In genomic region chr4:55528404-55528803, GRCm38 (mm10) we compare ENCODE assay signal across 21 mouse cellular contexts. TPM values are rescaled to one million over a fixed set of nuclear protein-coding genes. Genes with fewer than 3 reads are reported as not detected.
DNase-seq lines count a peak whose midpoint lies in the region; ATAC-seq and TF ChIP-seq lines count a peak whose summit lies in the region.
"Had no signal": no experiment of that assay in that cellular context is flagged by ENCODE, and none has a peak within 500 bp of the region (broad histone marks: within the 10 kb centered on the region; RNA-seq: fewer than 3 reads in every experiment).

No protein-coding gene starts in this region.

- WGBS in intestine, postnatal 0 days: 75% methylated on average over 4 of the region's 4 CpGs
- 80% methylated on average over 4 of the region's 4 CpGs for WGBS in intestine, embryonic 15.5 days
- 63% methylated on average over 4 of the region's 4 CpGs for WGBS in limb, embryonic 15.5 days
- WGBS in hindbrain, embryonic 14.5 days: 84% methylated on average over 3 of the region's 4 CpGs

- no peaks in the 10 kb centered on the region for H3K9me3 ChIP-seq in intestine, postnatal 0 days (ENCODE audit: control insufficient read depth)
- no peaks in the 10 kb centered on the region for H3K9me3 ChIP-seq in intestine, embryonic 15.5 days
- H3K9me3 ChIP-seq in E14TG2a.4 (ENCODE audit: low read length): no peaks in the 10 kb centered on the region
- no peaks in the 10 kb centered on the region for H3K9me3 ChIP-seq in ES-Bruce4 (replicated peaks; ENCODE audit: control insufficient read depth, insufficient read depth, low read length, poor library complexity, severe bottlenecking)
- H3K9me3 ChIP-seq in limb, embryonic 15.5 days: no peaks in the 10 kb centered on the region
- no peaks in the 10 kb centered on the region for H3K9me3 ChIP-seq in hindbrain, embryonic 14.5 days (ENCODE audit: control insufficient read depth, low read length)
- H3K9me3 ChIP-seq: forebrain, embryonic 13.5 days; kidney, embryonic 15.5 days; liver, embryonic 13.5 days had no signal

- no peak overlapping the region for H3K4me3 ChIP-seq in intestine, postnatal 0 days (ENCODE audit: low read depth, low read length)
- H3K4me3 ChIP-seq in intestine, embryonic 15.5 days (replicated peaks): no peak overlapping the region
- peak overlapping the region; percentile 93 for H3K4me3 ChIP-seq in E14TG2a.4 (replicated peaks; ENCODE audit: low read length)
- no peak overlapping the region for H3K4me3 ChIP-seq in ES-Bruce4 (ENCODE audit: low read depth, low read length)
- peak overlapping the region; percentile 18 for H3K4me3 ChIP-seq in limb, embryonic 15.5 days
- no peak overlapping the region for H3K4me3 ChIP-seq in hindbrain, embryonic 14.5 days (replicated peaks; ENCODE audit: low read length)
- H3K4me3 ChIP-seq: erythroblast, embryonic 14.5 days; forebrain, embryonic 13.5 days; kidney, embryonic 15.5 days; liver, embryonic 13.5 days had no signal

- H3K27ac ChIP-seq in intestine, postnatal 0 days (ENCODE audit: low read depth, low read length): no peak overlapping the region
- H3K27ac ChIP-seq in intestine, embryonic 15.5 days: no peak overlapping the region
- H3K27ac ChIP-seq in ES-Bruce4 (ENCODE audit: insufficient read depth, low read length): no peak overlapping the region
- no peak overlapping the region for H3K27ac ChIP-seq in limb, embryonic 15.5 days
- no peak overlapping the region for H3K27ac ChIP-seq in hindbrain, embryonic 14.5 days
- H3K27ac ChIP-seq: forebrain, embryonic 13.5 days; kidney, embryonic 15.5 days; liver, embryonic 13.5 days; macrophage had no signal

- no peak overlapping the region for H3K9ac ChIP-seq in intestine, postnatal 0 days (ENCODE audit: low read depth, low read length)
- no peak overlapping the region for H3K9ac ChIP-seq in intestine, embryonic 15.5 days
- peak overlapping the region; percentile 45 for H3K9ac ChIP-seq in ES-Bruce4 (ENCODE audit: low read depth, poor library complexity, severe bottlenecking)
- no peak overlapping the region for H3K9ac ChIP-seq in limb, embryonic 15.5 days
- H3K9ac ChIP-seq in hindbrain, embryonic 14.5 days: no peak overlapping the region
- H3K9ac ChIP-seq: forebrain, embryonic 13.5 days; kidney, embryonic 15.5 days; liver, embryonic 13.5 days; lung, embryonic 14.5 days had no signal

- no peak for TF ChIP-seq CTCF in intestine, postnatal 0 days (IDR thresholded peaks at IDR 0.05; ENCODE audit: low read depth)
- no peak for TF ChIP-seq CTCF in E14TG2a.4 (conservative IDR thresholded peaks at IDR 0.05; ENCODE audit: low read length)
- no peak for TF ChIP-seq CTCF in ES-Bruce4 (IDR thresholded peaks at IDR 0.05; ENCODE audit: low read depth, low read length)

- H3K36me3 ChIP-seq in intestine, postnatal 0 days (ENCODE audit: control insufficient read depth, insufficient read depth): peaks cover 14% of the 10 kb centered on the region; the same call in 1 of the 2 replicates
- H3K36me3 ChIP-seq in intestine, embryonic 15.5 days: no peaks in the 10 kb centered on the region
- H3K36me3 ChIP-seq in E14TG2a.4 (ENCODE audit: insufficient read depth, low read length) (peaks cover 50% of the 10 kb centered on the region), ES-Bruce4 (ENCODE audit: control insufficient read depth, insufficient read depth, low read length, poor library complexity, severe bottlenecking) (peaks cover 34% of the 10 kb centered on the region)
- H3K36me3 ChIP-seq in limb, embryonic 15.5 days: 0 out of 2 replicates have a peak, but pooled peaks cover 2% of the 10 kb centered on the region
- H3K36me3 ChIP-seq in hindbrain, embryonic 14.5 days (replicated peaks; ENCODE audit: control insufficient read depth, insufficient read depth): no peaks in the 10 kb centered on the region
- H3K36me3 ChIP-seq: kidney, embryonic 15.5 days; liver, embryonic 13.5 days had no signal

- TF ChIP-seq POLR2A in ES-Bruce4 (IDR thresholded peaks at IDR 0.05; ENCODE audit: insufficient read depth, low read length): no peak

- DNase-seq in adrenal gland, adult (ENCODE audit: inconsistent age in 2 of 2, low spot score in 1 of 2): no peak
- no peak for DNase-seq in hindbrain, embryonic 14.5 days (ENCODE audit: low spot score)
- DNase-seq in layer of hippocampus, adult 18-20 months (ENCODE audit: low spot score in 2 of 2): no peak
- DNase-seq: adrenal gland, postnatal 25 days; cerebellum, adult 9-10 months; gastrocnemius, postnatal 14 days; kidney, adult 11 months; layer of hippocampus, adult 9-11 months; liver, embryonic 13.5 days; lung, embryonic 14.5 days; thymus, postnatal 25 days had no signal

- no peak for TF ChIP-seq EP300 in ES-Bruce4 (IDR thresholded peaks at IDR 0.05; ENCODE audit: insufficient read depth, low read depth, low read length)

- no peak for ATAC-seq in intestine, postnatal 0 days
- no peak for ATAC-seq in intestine, embryonic 15.5 days
- ATAC-seq in limb, embryonic 15.5 days (ENCODE audit: insufficient number of reproducible peaks, low FRiP score, low TSS enrichment, low read depth): no peak
- ATAC-seq in hindbrain, embryonic 14.5 days (ENCODE audit: low FRiP score): no peak
- ATAC-seq: forebrain, embryonic 13.5 days; hindbrain, embryonic 16.5 days had no signal

- no peaks in the 10 kb centered on the region for H3K27me3 ChIP-seq in intestine, postnatal 0 days (replicated peaks; ENCODE audit: control insufficient read depth, insufficient read depth, low read length)
- H3K27me3 ChIP-seq in intestine, embryonic 15.5 days (replicated peaks): peaks cover 12% of the 10 kb centered on the region
- 0 out of 2 replicates have a peak, but pooled peaks cover 6% of the 10 kb centered on the region for H3K27me3 ChIP-seq in E14TG2a.4 (ENCODE audit: insufficient read depth, low read length)
- H3K27me3 ChIP-seq in ES-Bruce4 (ENCODE audit: control insufficient read depth, insufficient read depth, low read length, poor library complexity, severe bottlenecking): no peaks in the 10 kb centered on the region
- no peaks in the 10 kb centered on the region for H3K27me3 ChIP-seq in limb, embryonic 15.5 days
- peaks cover 23% of the 10 kb centered on the region for H3K27me3 ChIP-seq in hindbrain, embryonic 14.5 days (ENCODE audit: control insufficient read depth, insufficient read depth, low read length)

- peak overlapping the region; percentile 43; the same call in 1 of the 2 replicates for H3K4me2 ChIP-seq in intestine, postnatal 0 days (replicated peaks; ENCODE audit: low read depth)
- H3K4me2 ChIP-seq in intestine, embryonic 15.5 days (replicated peaks): no peak overlapping the region
- H3K4me2 ChIP-seq in limb, embryonic 15.5 days: no peak overlapping the region
- H3K4me2 ChIP-seq in hindbrain, embryonic 14.5 days (replicated peaks): no peak overlapping the region
- H3K4me2 ChIP-seq: forebrain, embryonic 13.5 days; kidney, embryonic 15.5 days; liver, embryonic 13.5 days; lung, embryonic 14.5 days had no signal

- H3K4me1 ChIP-seq in intestine, postnatal 0 days (replicated peaks; ENCODE audit: control insufficient read depth, insufficient read depth, low read length): no peaks in the 10 kb centered on the region
- H3K4me1 ChIP-seq in intestine, embryonic 15.5 days (replicated peaks): peaks cover 14% of the 10 kb centered on the region
- H3K4me1 ChIP-seq in E14TG2a.4 (replicated peaks; ENCODE audit: low read depth, low read length) (peaks cover 44% of the 10 kb centered on the region), ES-Bruce4 (ENCODE audit: control insufficient read depth, insufficient read depth, low read length) (no peaks in the 10 kb centered on the region)
- H3K4me1 ChIP-seq in limb, embryonic 15.5 days: peaks cover 28% of the 10 kb centered on the region
- H3K4me1 ChIP-seq in hindbrain, embryonic 14.5 days (replicated peaks; ENCODE audit: control insufficient read depth, insufficient read depth, low read length): peaks cover 18% of the 10 kb centered on the region

RNA-seq across cellular contexts. Expression of gene Klf4, which starts 3.9 kb away (rescaled TPM):
- 23.6 and 28.4 TPM in 2 replicates for polyA plus RNA-seq in intestine, postnatal 0 days (2015; fragmentation: Nextera tagmentation; extraction: Ambion mirVana)
- 9.6 and 12.1 TPM in 2 replicates for polyA plus RNA-seq in intestine, embryonic 15.5 days (2015; fragmentation: Nextera tagmentation; extraction: Ambion mirVana)
- 59.2 and 63.3 TPM in 2 replicates for polyA plus RNA-seq in ES-Bruce4 (2011; ENCODE audit: insufficient read depth, insufficient read length, low read depth, missing spikeins)
- 46.1 and 46.9 TPM in 2 replicates for polyA plus RNA-seq in limb, embryonic 15.5 days (2015; fragmentation: Nextera tagmentation; extraction: Ambion mirVana)
- 2.5 and 3.7 TPM in 2 replicates for polyA plus RNA-seq in hindbrain, embryonic 14.5 days (2014; fragmentation: Nextera tagmentation; extraction: Ambion mirVana)
- 1 to 10 TPM; 9.2 to 9.9 TPM for total RNA-seq in layer of hippocampus, adult 18-20 months (2021)

Comparison
In these comparisons a context has a peak if more than half of its experiments do, and no peak if none do; other contexts are left out.
1. H3K4me3 ChIP-seq: peak in E14TG2a.4 (single experiment) and limb, embryonic 15.5 days (single experiment); none in intestine, postnatal 0 days (single experiment), intestine, embryonic 15.5 days (single experiment), ES-Bruce4 (single experiment) and hindbrain, embryonic 14.5 days (single experiment).